Mouse (Mus musculus): ENCODE data around the gene Fgf10. TPM values are rescaled to one million over a fixed set of nuclear protein-coding genes. Genes with fewer than 3 reads are reported as not detected.

Fgf10 gene
- polyA plus RNA-seq (2015; fragmentation: Nextera tagmentation; extraction: Ambion mirVana) = 9.5 and 10.0 TPM in 2 replicates

GRCm38 (mm10) chr13:118669491-118669890 is at the start of gene Fgf10:
Gene Fgf10, plus strand, starts transcription at chr13:118669791.
- TF ChIP-seq EP300 (IDR thresholded peaks at IDR 0.05) (no peak), CTCF (IDR thresholded peaks at IDR 0.05) (no peak)
- no peak for DNase-seq (ENCODE audit: low spot score)
- H3K4me1 ChIP-seq (ENCODE audit: insufficient read depth, low read depth, low read length) = no peaks in the 10 kb centered on the region
- H3K27ac ChIP-seq (ENCODE audit: low read length) = no peak within 1 kb of the TSS
- no peak within 1 kb of the TSS for H3K4me3 ChIP-seq (ENCODE audit: low read depth, low read length)
- no peaks in the 10 kb centered on the region for H3K36me3 ChIP-seq (ENCODE audit: insufficient read depth, low read length)
- H3K9me3 ChIP-seq (ENCODE audit: low read length) = no peaks in the 10 kb centered on the region
- no peak for ATAC-seq
- H3K9ac ChIP-seq (replicated peaks; ENCODE audit: low read depth) = no peak within 1 kb of the TSS
- 86% methylated on average over 7 of the region's 7 CpGs for WGBS
- no peaks in the 10 kb centered on the region for H3K27me3 ChIP-seq (replicated peaks; ENCODE audit: insufficient read depth, low read length)
- no peak within 1 kb of the TSS for H3K4me2 ChIP-seq (replicated peaks; ENCODE audit: low read depth, low read length)

GRCm38 (mm10) chr13:118629661-118630428 is 39.7 kb upstream of the Fgf10 start:
- ATAC-seq (no peak), DNase-seq (ENCODE audit: low spot score) (no peak)
- Histone ChIP-seq H3K36me3 (ENCODE audit: insufficient read depth, low read length) (no peaks in the 10 kb centered on the region), H3K4me3 (ENCODE audit: low read depth, low read length) (no peak overlapping the region), H3K4me2 (replicated peaks; ENCODE audit: low read depth, low read length) (no peak overlapping the region), H3K9ac (replicated peaks; ENCODE audit: low read depth) (no peak overlapping the region), H3K4me1 (ENCODE audit: insufficient read depth, low read depth, low read length) (no peaks in the 10 kb centered on the region), H3K27me3 (replicated peaks; ENCODE audit: insufficient read depth, low read length) (no peaks in the 10 kb centered on the region), H3K9me3 (ENCODE audit: low read length) (no peaks in the 10 kb centered on the region), H3K27ac (ENCODE audit: low read length) (no peak overlapping the region)
- 28% methylated on average over 3 of the region's 3 CpGs for WGBS
- no peak for TF ChIP-seq CTCF (IDR thresholded peaks at IDR 0.05)
- TF ChIP-seq EP300 (IDR thresholded peaks at IDR 0.05) = no peak

- no peaks in the 10 kb centered on the region for H3K4me1 ChIP-seq (ENCODE audit: insufficient read depth, low read depth, low read length)
- no peaks in the 10 kb centered on the region for H3K27me3 ChIP-seq (replicated peaks; ENCODE audit: insufficient read depth, low read length)
- DNase-seq (ENCODE audit: low spot score) = no peak
- 75% methylated on average over 2 of the region's 2 CpGs for WGBS
- TF ChIP-seq CTCF (IDR thresholded peaks at IDR 0.05) = no peak
- TF ChIP-seq EP300 (IDR thresholded peaks at IDR 0.05) = no peak
- no peaks in the 10 kb centered on the region for H3K9me3 ChIP-seq (ENCODE audit: low read length)
- no peak overlapping the region for H3K4me2 ChIP-seq (replicated peaks; ENCODE audit: low read depth, low read length)
- ATAC-seq = no peak
- no peak overlapping the region for H3K27ac ChIP-seq (ENCODE audit: low read length)
- H3K36me3 ChIP-seq (ENCODE audit: insufficient read depth, low read length) = no peaks in the 10 kb centered on the region
- no peak overlapping the region for H3K9ac ChIP-seq (replicated peaks; ENCODE audit: low read depth)
- H3K4me3 ChIP-seq (ENCODE audit: low read depth, low read length) = no peak overlapping the region
Observed at GRCm38 (mm10) chr13:118631500-118631899, 38.1 kb upstream of the Fgf10 start.

GRCm38 (mm10) chr13:118636047-118636446 is 33.5 kb upstream of the Fgf10 start:
- H3K27ac ChIP-seq (ENCODE audit: low read length) = no peak overlapping the region
- H3K4me2 ChIP-seq (replicated peaks; ENCODE audit: low read depth, low read length) = no peak overlapping the region
- ATAC-seq (no peak), DNase-seq (ENCODE audit: low spot score) (no peak)
- H3K36me3 ChIP-seq (ENCODE audit: insufficient read depth, low read length) = no peaks in the 10 kb centered on the region
- no peak overlapping the region for H3K9ac ChIP-seq (replicated peaks; ENCODE audit: low read depth)
- no peak overlapping the region for H3K4me3 ChIP-seq (ENCODE audit: low read depth, low read length)
- H3K27me3 ChIP-seq (replicated peaks; ENCODE audit: insufficient read depth, low read length) = no peaks in the 10 kb centered on the region
- WGBS = 92% methylated on average over 5 of the region's 5 CpGs
- H3K4me1 ChIP-seq (ENCODE audit: insufficient read depth, low read depth, low read length) = no peaks in the 10 kb centered on the region
- TF ChIP-seq EP300 (IDR thresholded peaks at IDR 0.05) (no peak), CTCF (IDR thresholded peaks at IDR 0.05) (no peak)
- no peaks in the 10 kb centered on the region for H3K9me3 ChIP-seq (ENCODE audit: low read length)

GRCm38 (mm10) chr13:118642585-118642984 is 27.0 kb upstream of the Fgf10 start:
- no peak for ATAC-seq

GRCm38 (mm10) chr13:118643138-118643537 is 26.5 kb upstream of the Fgf10 start:
- H3K27ac ChIP-seq (ENCODE audit: low read length) = no peak overlapping the region
- no peak overlapping the region for H3K4me2 ChIP-seq (replicated peaks; ENCODE audit: low read depth, low read length)
- TF ChIP-seq CTCF (IDR thresholded peaks at IDR 0.05) (no peak), EP300 (IDR thresholded peaks at IDR 0.05) (no peak)
- no peak for DNase-seq (ENCODE audit: low spot score)
- no peaks in the 10 kb centered on the region for H3K36me3 ChIP-seq (ENCODE audit: insufficient read depth, low read length)
- H3K27me3 ChIP-seq (replicated peaks; ENCODE audit: insufficient read depth, low read length) = no peaks in the 10 kb centered on the region
- H3K4me1 ChIP-seq (ENCODE audit: insufficient read depth, low read depth, low read length) = no peaks in the 10 kb centered on the region
- ATAC-seq = no peak
- 54% methylated on average over 6 of the region's 6 CpGs for WGBS
- H3K9me3 ChIP-seq (ENCODE audit: low read length) = no peaks in the 10 kb centered on the region
- no peak overlapping the region for H3K4me3 ChIP-seq (ENCODE audit: low read depth, low read length)
- no peak overlapping the region for H3K9ac ChIP-seq (replicated peaks; ENCODE audit: low read depth)

More at GRCm38 (mm10) chr13:118642585-118642984, 27.0 kb upstream of the Fgf10 start:
- TF ChIP-seq CTCF (IDR thresholded peaks at IDR 0.05) (no peak), EP300 (IDR thresholded peaks at IDR 0.05) (no peak)
- no peaks in the 10 kb centered on the region for H3K36me3 ChIP-seq (ENCODE audit: insufficient read depth, low read length)
- no peak for DNase-seq (ENCODE audit: low spot score)
- no peaks in the 10 kb centered on the region for H3K27me3 ChIP-seq (replicated peaks; ENCODE audit: insufficient read depth, low read length)
- no peak overlapping the region for H3K27ac ChIP-seq (ENCODE audit: low read length)
- H3K4me3 ChIP-seq (ENCODE audit: low read depth, low read length) = no peak overlapping the region
- no peaks in the 10 kb centered on the region for H3K9me3 ChIP-seq (ENCODE audit: low read length)
- H3K4me1 ChIP-seq (ENCODE audit: insufficient read depth, low read depth, low read length) = no peaks in the 10 kb centered on the region
- H3K4me2 ChIP-seq (replicated peaks; ENCODE audit: low read depth, low read length) = no peak overlapping the region
- no peak overlapping the region for H3K9ac ChIP-seq (replicated peaks; ENCODE audit: low read depth)
- 90% methylated on average over 3 of the region's 3 CpGs for WGBS

Measured in lung, postnatal 0 days (tissue).